14 mouse cellular contexts compared by ENCODE assay signal in genomic region chrX:152148706-152149105, GRCm38 (mm10). TPM values are rescaled to one million over a fixed set of nuclear protein-coding genes. Genes with fewer than 3 reads are reported as not detected.
DNase-seq lines count a peak whose midpoint lies in the region; ATAC-seq and TF ChIP-seq lines count a peak whose summit lies in the region.
"Had no signal": no experiment of that assay in that cellular context is flagged by ENCODE, and none has a peak within 500 bp of the region (broad histone marks: within the 10 kb centered on the region; RNA-seq: fewer than 3 reads in every experiment).

No protein-coding gene starts in this region.

- no peaks in the 10 kb centered on the region for H3K9me3 ChIP-seq in hindbrain, postnatal 0 days (ENCODE audit: low read length)
- H3K9me3 ChIP-seq in hindbrain, embryonic 11.5 days (ENCODE audit: control insufficient read depth, low read length), result no peaks in the 10 kb centered on the region
- no peaks in the 10 kb centered on the region for H3K9me3 ChIP-seq in liver, postnatal 0 days (ENCODE audit: low read length)
- H3K9me3 ChIP-seq: limb, embryonic 15.5 days had no signal

- no peak for TF ChIP-seq CTCF in gastrocnemius, adult 2 months (IDR thresholded peaks at IDR 0.05)
- TF ChIP-seq CTCF in hindbrain, postnatal 0 days (IDR thresholded peaks at IDR 0.05; ENCODE audit: low read depth), result no peak
- TF ChIP-seq CTCF in liver, postnatal 0 days (IDR thresholded peaks at IDR 0.05; ENCODE audit: low read depth), result no peak

- H3K36me3 ChIP-seq in hindbrain, postnatal 0 days (ENCODE audit: insufficient read depth, low read length), result no peaks in the 10 kb centered on the region
- H3K36me3 ChIP-seq in hindbrain, embryonic 11.5 days (ENCODE audit: control insufficient read depth, insufficient read depth, low read length), result no peaks in the 10 kb centered on the region
- no peaks in the 10 kb centered on the region for H3K36me3 ChIP-seq in liver, postnatal 0 days (replicated peaks; ENCODE audit: insufficient read depth, low read length)
- H3K36me3 ChIP-seq: limb, embryonic 15.5 days had no signal

- TF ChIP-seq EP300 in liver, postnatal 0 days (IDR thresholded peaks at IDR 0.05; ENCODE audit: low read depth), result no peak

- no peak for ATAC-seq in hindbrain, postnatal 0 days
- no peak for ATAC-seq in hindbrain, embryonic 11.5 days (ENCODE audit: low FRiP score)
- no peak for ATAC-seq in liver, postnatal 0 days
- ATAC-seq: inflammation-experienced regulatory T-cells, adult 6 months had no signal

- peaks cover 6% of the 10 kb centered on the region; the same call in 1 of the 2 replicates for H3K27me3 ChIP-seq in hindbrain, postnatal 0 days (ENCODE audit: insufficient read depth, low read length)
- H3K27me3 ChIP-seq in hindbrain, embryonic 11.5 days (ENCODE audit: control insufficient read depth, insufficient read depth, low read length), result peaks cover 41% of the 10 kb centered on the region
- peaks cover 26% of the 10 kb centered on the region for H3K27me3 ChIP-seq in liver, postnatal 0 days (ENCODE audit: insufficient read depth, low read length)

- H3K9ac ChIP-seq in hindbrain, postnatal 0 days (replicated peaks; ENCODE audit: low read length), result no peak overlapping the region
- H3K9ac ChIP-seq in hindbrain, embryonic 11.5 days (ENCODE audit: low read depth, low read length), result no peak overlapping the region
- no peak overlapping the region for H3K9ac ChIP-seq in liver, postnatal 0 days (replicated peaks)
- H3K9ac ChIP-seq: limb, embryonic 15.5 days had no signal

- 0 out of 2 replicates have a peak, but pooled peaks cover 4% of the 10 kb centered on the region for H3K4me1 ChIP-seq in hindbrain, postnatal 0 days (ENCODE audit: insufficient read depth, low read length)
- no peaks in the 10 kb centered on the region for H3K4me1 ChIP-seq in hindbrain, embryonic 11.5 days (replicated peaks; ENCODE audit: control insufficient read depth, insufficient read depth, low read length)
- H3K4me1 ChIP-seq in liver, postnatal 0 days (ENCODE audit: insufficient read depth), result no peaks in the 10 kb centered on the region

- peak overlapping the region; percentile 68; the same call in 1 of the 2 replicates for H3K4me2 ChIP-seq in hindbrain, postnatal 0 days (ENCODE audit: low read depth, low read length)
- H3K4me2 ChIP-seq in hindbrain, embryonic 11.5 days (replicated peaks; ENCODE audit: low read depth, low read length), result no peak overlapping the region
- H3K4me2 ChIP-seq in liver, postnatal 0 days (ENCODE audit: low read depth, low read length), result no peak overlapping the region
- H3K4me2 ChIP-seq: limb, embryonic 15.5 days had no signal

- WGBS in hindbrain, postnatal 0 days, result 68% methylated on average over 5 of the region's 5 CpGs
- 83% methylated on average over 5 of the region's 5 CpGs for WGBS in hindbrain, embryonic 11.5 days
- WGBS in liver, postnatal 0 days (ENCODE audit: insufficient replicate concordance), result 65% methylated on average over 5 of the region's 5 CpGs

- peak; percentile 43 for DNase-seq in gastrocnemius, adult 2 months
- DNase-seq in gastrocnemius, postnatal 36 days, result no peak
- DNase-seq in hindbrain, postnatal 0 days (ENCODE audit: low spot score), result peak; percentile 3
- DNase-seq in hindbrain, embryonic 11.5 days (ENCODE audit: low spot score), result no peak
- DNase-seq in brain, adult 2 months (ENCODE audit: low read depth, low spot score), result peak; percentile 86
- peak; percentile 55 to 62 for DNase-seq in cerebellum, postnatal 14 days
- DNase-seq in liver, postnatal 0 days, result no peak
- no peak for DNase-seq in right cerebral cortex, postnatal 25 days
- DNase-seq: kidney, postnatal 14 days; layer of hippocampus, postnatal 36 days; lung, postnatal 4 days; midbrain, embryonic 14.5 days had no signal

- intact Hi-C loops in gastrocnemius, adult 2 months (cut with DNase I), result loop anchor here (5.0 to 10.0 kb wide), 2 partner anchors 134 to 201 kb away; partner anchors contain the start of genes Ribc1 and Smc1a
- intact Hi-C loops in gastrocnemius, postnatal 36 days (cut with DNase I), result loop anchor here (5.0 kb wide), 1 partner anchor 201 kb away; no protein-coding TSS in a partner anchor

- H3K27ac ChIP-seq in gastrocnemius, adult 2 months, result peak overlapping the region; percentile 49
- H3K27ac ChIP-seq in hindbrain, postnatal 0 days, result no peak overlapping the region
- H3K27ac ChIP-seq in hindbrain, embryonic 11.5 days (ENCODE audit: low read depth, low read length), result no peak overlapping the region
- no peak overlapping the region for H3K27ac ChIP-seq in liver, postnatal 0 days (ENCODE audit: low read depth)
- H3K27ac ChIP-seq: limb, embryonic 15.5 days had no signal

- 0 out of 2 replicates have a peak overlapping the region, but pooled peaks have one; percentile 7 for H3K4me3 ChIP-seq in gastrocnemius, adult 2 months
- H3K4me3 ChIP-seq in hindbrain, postnatal 0 days (ENCODE audit: low read length), result no peak overlapping the region
- no peak overlapping the region for H3K4me3 ChIP-seq in hindbrain, embryonic 11.5 days (ENCODE audit: low read depth, low read length)
- no peak overlapping the region for H3K4me3 ChIP-seq in liver, postnatal 0 days (ENCODE audit: low read depth, low read length)
- H3K4me3 ChIP-seq: limb, embryonic 15.5 days had no signal

RNA-seq across cellular contexts. Expression of gene Iqsec2, which starts 4.6 kb away (rescaled TPM):
- total RNA-seq in gastrocnemius, adult 2 months (2021), result 10 to 100 TPM; 12.5 to 33.5 TPM
- total RNA-seq in gastrocnemius, postnatal 36 days (2021), result 10 to 100 TPM; 17.2 to 20.8 TPM
- total RNA-seq in hindbrain, postnatal 0 days (2014; rRNA removed), result 27.3 and 30.0 TPM in 2 replicates
- 9.5 and 9.7 TPM in 2 replicates for polyA plus RNA-seq in hindbrain, postnatal 0 days (2015; fragmentation: Nextera tagmentation; extraction: Ambion mirVana)
- 1.9 and 2.0 TPM in 2 replicates for polyA plus RNA-seq in hindbrain, embryonic 11.5 days (2014; fragmentation: Nextera tagmentation; extraction: Ambion mirVana)
- 3.0 and 3.7 TPM in 2 replicates for polyA plus RNA-seq in liver, postnatal 0 days (2015; fragmentation: Nextera tagmentation; extraction: Ambion mirVana)

Comparison
In these comparisons a context has a peak if more than half of its experiments do, and no peak if none do; other contexts are left out.
1. DNase-seq: peak in gastrocnemius, adult 2 months (single experiment), hindbrain, postnatal 0 days (single experiment), brain, adult 2 months (single experiment) and cerebellum, postnatal 14 days (2 of 2); none in gastrocnemius, postnatal 36 days (0 of 2), hindbrain, embryonic 11.5 days (single experiment), liver, postnatal 0 days (single experiment) and right cerebral cortex, postnatal 25 days (single experiment).